Mouse (Mus musculus) liver, embryonic 14.5 days (tissue): ENCODE data around the gene Klhl12. TPM values are rescaled to one million over a fixed set of nuclear protein-coding genes. Genes with fewer than 3 reads are reported as not detected.
A peak's percentile ranks its signal among the peaks of the same experiment; 100 is the strongest.
"Not testable (repeated sequence)": the region's sequence is repeated elsewhere in the genome, so short reads cannot be mapped to it uniquely, and the experiment has no call there.

Experiments used
- ATAC-seq: fragments of 200-750 bp; cut with Nextera tagmentation; 2 replicates; pipeline ENCODE4 v1.8.0; 2017; ENCODE audit warnings: moderate number of reproducible peaks, mild to moderate bottlenecking, moderate library complexity; ENCODE audit not compliant: insufficient read depth
- DNase-seq, 3 experiments: peaks; one replicate each; pipeline ENCODE4 v3.0.0-alpha.2; 2012 to 2013; ENCODE audit warnings: low read depth in 3 of 3, low spot score in 3 of 3
- H3K27ac ChIP-seq: fragments of 300-500 bp; sonication (generic); 2 replicates; pipeline ENCODE4 v1.5.1; 2014; ENCODE audit warnings: moderate library complexity, mild to moderate bottlenecking, control low read depth, inconsistent platforms
- H3K27me3 ChIP-seq: fragments of 300-500 bp; sonication (generic); 2 replicates; pipeline ENCODE4 v1.6.1; 2014; ENCODE audit warnings: mild to moderate bottlenecking, low read length, moderate library complexity; ENCODE audit not compliant: control insufficient read depth, insufficient read depth
- H3K36me3 ChIP-seq: fragments of 300-500 bp; sonication (generic); replicated peaks from 2 replicates; pipeline ENCODE4 v1.6.1; 2014; ENCODE audit warnings: low read depth; ENCODE audit not compliant: control insufficient read depth, insufficient read depth
- H3K4me1 ChIP-seq, 2 experiments: fragments of 200-500 bp in 1 of 2; fragments of 300-500 bp in 1 of 2; sonication (generic) in 1 of 2; replicated peaks; 2 replicates each; pipeline ENCODE4 v1.6.1; 2012 to 2014; ENCODE audit warnings: antibody characterized with exemption in 1 of 2, inconsistent platforms in 1 of 2, low read length in 1 of 2; ENCODE audit not compliant: control insufficient read depth in 2 of 2, insufficient read depth in 2 of 2
- H3K4me2 ChIP-seq: fragments of 300-500 bp; sonication (generic); 2 replicates; pipeline ENCODE4 v1.6.1; 2014; ENCODE audit warnings: low read depth, mild to moderate bottlenecking, control low read depth, moderate library complexity
- H3K4me3 ChIP-seq, 2 experiments: fragments of 200-500 bp in 1 of 2; fragments of 300-500 bp in 1 of 2; sonication (generic) in 1 of 2; 2 replicates each; pipeline ENCODE4 v1.5.1; 2012 to 2014; ENCODE audit warnings: low read depth in 2 of 2, low read length in 2 of 2, mild to moderate bottlenecking in 2 of 2, control low read depth in 1 of 2, inconsistent platforms in 1 of 2, moderate library complexity in 1 of 2; ENCODE audit not compliant: insufficient read depth in 1 of 2
- H3K9ac ChIP-seq: fragments of 300-500 bp; sonication (generic); replicated peaks from 2 replicates; pipeline ENCODE4 v1.6.1; 2014; ENCODE audit warnings: mild to moderate bottlenecking, control low read depth, moderate library complexity
- H3K9me3 ChIP-seq: fragments of 300-500 bp; sonication (generic); 2 replicates; pipeline ENCODE4 v1.6.1; 2016; ENCODE audit warnings: low read length, mixed read lengths; ENCODE audit not compliant: control insufficient read depth
- CTCF ChIP-seq: IDR thresholded peaks from 2 replicates; pipeline ENCODE4 v1.5.1; 2016; ENCODE audit warnings: antibody characterized with exemption, low read depth, control low read depth
- EP300 ChIP-seq: IDR thresholded peaks from 2 replicates; pipeline ENCODE4 v1.6.1; 2016; ENCODE audit warnings: antibody characterized with exemption, low read depth
- WGBS: fragments of 180-500 bp; shearing (Covaris S2); extraction: QIAGEN DNeasy Blood & Tissue Kit; methylation state at CpG from one replicate; pipeline ENCODE4 v1.1.7; 2014; ENCODE audit not compliant: insufficient replicate concordance; 5-methylcytosine and 5-hydroxymethylcytosine counted together
- polyA plus RNA-seq, 2 experiments: library from polyadenylated mRNA; depleted of rRNA in 1 of 2; stranded (reverse) in 1 of 2; unstranded in 1 of 2; fragments of >200 nt; fragmentation: Nextera tagmentation in 1 of 2; extraction: Ambion mirVana in 1 of 2; gene quantifications; 2 replicates each; pipeline versions ENCODE4 v1.2.1 to v1.2.3; 2012 to 2014

Gene Klhl12
- polyA plus RNA-seq, 2 experiments, result 17.9 to 28.0 TPM

- Histone ChIP-seq H3K4me1 (peaks cover 19 to 26% of the 10 kb centered on the region in 2 experiments), H3K27me3 (peaks cover 8% of the 10 kb centered on the region; the same call in 1 of the 2 replicates), H3K9ac (no peak overlapping the region), H3K36me3 (no peaks in the 10 kb centered on the region), H3K4me2 (peak overlapping the region; percentile 28; the same call in 1 of the 2 replicates), H3K9me3 (no peaks in the 10 kb centered on the region), H3K4me3 (no peak overlapping the region), H3K27ac (no peak overlapping the region)
- ATAC-seq (peak; percentile 71), DNase-seq (peak; percentile 73 to 76 (median 76))
- TF ChIP-seq EP300 (no peak), CTCF (peak; percentile 95)
- 3% methylated on average over 7 of the region's 7 CpGs for WGBS
These were observed 63.3 kb downstream of the Klhl12 start for GRCm38 (mm10) chr1:134518677-134519076.

GRCm38 (mm10) chr1:134519201-134519600 lies 63.9 kb downstream of the Klhl12 start:
- not testable (repeated sequence) for DNase-seq, H3K9ac ChIP-seq, H3K36me3 ChIP-seq, H3K27ac ChIP-seq, H3K4me3 ChIP-seq, H3K9me3 ChIP-seq, H3K27me3 ChIP-seq, ATAC-seq, H3K4me2 ChIP-seq
- H3K4me1 ChIP-seq, result peaks cover 19 to 26% of the 10 kb centered on the region in 2 experiments
- 80% methylated on average over 5 of the region's 5 CpGs for WGBS

- TF ChIP-seq EP300 (0 out of 2 replicates have a peak, but pooled peaks have one; percentile 28), CTCF (no peak)
- peak; percentile 34; the same call in 1 of the 2 replicates for ATAC-seq
- no peak for DNase-seq
- Histone ChIP-seq H3K4me2 (peak overlapping the region; percentile 24; the same call in 1 of the 2 replicates), H3K27me3 (no peaks in the 10 kb centered on the region), H3K9ac (peak overlapping the region; percentile 43), H3K4me3 (no peak overlapping the region), H3K27ac (no peak overlapping the region; the same call in 1 of the 2 replicates), H3K36me3 (no peaks in the 10 kb centered on the region), H3K9me3 (no peaks in the 10 kb centered on the region), H3K4me1 (peaks cover 19 to 26% of the 10 kb centered on the region in 2 experiments)
- WGBS, result 25% methylated on average over 8 of the region's 8 CpGs
These were observed 64.8 kb downstream of the Klhl12 start for GRCm38 (mm10) chr1:134520001-134520721.

GRCm38 (mm10) chr1:134521163-134521562 lies 65.8 kb downstream of the Klhl12 start:
- Histone ChIP-seq H3K36me3 (no peaks in the 10 kb centered on the region), H3K27me3 (no peaks in the 10 kb centered on the region), H3K4me3 (no peak overlapping the region), H3K9me3 (no peaks in the 10 kb centered on the region), H3K27ac (no peak overlapping the region), H3K4me1 (peaks cover 23 to 32% of the 10 kb centered on the region in 2 experiments), H3K9ac (no peak overlapping the region), H3K4me2 (no peak overlapping the region)
- WGBS, result 39% methylated on average over 7 of the region's 7 CpGs
- TF ChIP-seq EP300 (no peak), CTCF (no peak)
- DNase-seq (no peak), ATAC-seq (no peak)

- H3K4me3 ChIP-seq, result no peak overlapping the region
- no peaks in the 10 kb centered on the region for H3K9me3 ChIP-seq
- 24% methylated on average over 2 of the region's 2 CpGs for WGBS
- H3K27ac ChIP-seq, result no peak overlapping the region
- TF ChIP-seq EP300 (no peak), CTCF (no peak)
- DNase-seq (no peak), ATAC-seq (no peak)
- peaks cover 33 to 43% of the 10 kb centered on the region in 2 experiments for H3K4me1 ChIP-seq
- no peaks in the 10 kb centered on the region for H3K27me3 ChIP-seq
- H3K9ac ChIP-seq, result no peak overlapping the region
- H3K4me2 ChIP-seq, result no peak overlapping the region
- H3K36me3 ChIP-seq, result no peaks in the 10 kb centered on the region
These were observed 67.0 kb downstream of the Klhl12 start for GRCm38 (mm10) chr1:134522325-134522724.
